Mouse (Mus musculus) CD8-positive naive resting alpha-beta T cell, adult 2 months (primary cell): ENCODE measurements around the gene Tenm4.

ENCODE experiments used
- DNase-seq, 2 experiments: peaks; one replicate each; pipeline ENCODE4 v3.0.0; 2022; ENCODE audit warnings: low read depth in 2 of 2, low spot score in 2 of 2

Tenm4 gene

GRCm38 (mm10) chr7:96761151-96761550 lies 590.1 kb downstream of the Tenm4 start:
- no peak for DNase-seq

GRCm38 (mm10) chr7:96765321-96765960 lies 594.4 kb downstream of the Tenm4 start:
- no peak for DNase-seq

- DNase-seq = no peak
Measured at GRCm38 (mm10) chr7:96767090-96767489, 596.0 kb downstream of the Tenm4 start.

- no peak for DNase-seq
Measured at GRCm38 (mm10) chr7:96768718-96769117, 597.7 kb downstream of the Tenm4 start.

- no peak for DNase-seq
Measured at GRCm38 (mm10) chr7:96769784-96770183, 598.7 kb downstream of the Tenm4 start.

GRCm38 (mm10) chr7:96772966-96773365 lies 601.9 kb downstream of the Tenm4 start:
- no peak for DNase-seq

- no peak for DNase-seq
Measured at GRCm38 (mm10) chr7:96773585-96774225, 602.7 kb downstream of the Tenm4 start.

GRCm38 (mm10) chr7:96775080-96775486 lies 604.0 kb downstream of the Tenm4 start:
- DNase-seq = no peak

GRCm38 (mm10) chr7:96777938-96778600 lies 607.0 kb downstream of the Tenm4 start:
- no peak for DNase-seq

GRCm38 (mm10) chr7:96778601-96778969 lies 607.5 kb downstream of the Tenm4 start:
- DNase-seq = no peak

- no peak for DNase-seq
Measured at GRCm38 (mm10) chr7:96780556-96780955, 609.5 kb downstream of the Tenm4 start.

GRCm38 (mm10) chr7:96781068-96781467 lies 610.0 kb downstream of the Tenm4 start:
- DNase-seq = no peak

- no peak for DNase-seq
Measured at GRCm38 (mm10) chr7:96782686-96783085, 611.6 kb downstream of the Tenm4 start.

GRCm38 (mm10) chr7:96785808-96786207 lies 614.8 kb downstream of the Tenm4 start:
- no peak for DNase-seq

- no peak for DNase-seq
Measured at GRCm38 (mm10) chr7:96786262-96787044, 615.4 kb downstream of the Tenm4 start.

GRCm38 (mm10) chr7:96788135-96788534 lies 617.1 kb downstream of the Tenm4 start:
- DNase-seq = no peak

- DNase-seq = no peak
Measured at GRCm38 (mm10) chr7:96790326-96790725, 619.3 kb downstream of the Tenm4 start.

- no peak for DNase-seq
Measured at GRCm38 (mm10) chr7:96792456-96793229, 621.6 kb downstream of the Tenm4 start.

GRCm38 (mm10) chr7:96796033-96796741 lies 625.1 kb downstream of the Tenm4 start:
- no peak for DNase-seq

GRCm38 (mm10) chr7:96796788-96797485 lies 625.9 kb downstream of the Tenm4 start:
- DNase-seq = no peak
